Mouse (Mus musculus) neural tube, embryonic 15.5 days (tissue): ENCODE measurements around the gene Ldlr. TPM values are rescaled to one million over a fixed set of nuclear protein-coding genes. Genes with fewer than 3 reads are reported as not detected.

Source experiments
- ATAC-seq: fragments of 200-750 bp; cut with Nextera tagmentation; 2 replicates; pipeline ENCODE4 v1.8.0; 2017; ENCODE audit warnings: mild to moderate bottlenecking, moderate TSS enrichment, moderate library complexity; ENCODE audit not compliant: low FRiP score
- H3K27ac ChIP-seq: fragments of 300-500 bp; sonication (generic); replicated peaks from 2 replicates; pipeline ENCODE4 v1.5.1; 2015; ENCODE audit warnings: mild to moderate bottlenecking, inconsistent platforms
- H3K27me3 ChIP-seq: fragments of 300-500 bp; sonication (generic); replicated peaks from 2 replicates; pipeline ENCODE4 v1.6.1; 2015; ENCODE audit warnings: inconsistent platforms
- H3K36me3 ChIP-seq: fragments of 300-500 bp; sonication (generic); 2 replicates; pipeline ENCODE4 v1.6.1; 2015; ENCODE audit warnings: inconsistent platforms
- H3K4me1 ChIP-seq: fragments of 300-500 bp; sonication (generic); 2 replicates; pipeline ENCODE4 v1.6.1; 2015; ENCODE audit warnings: inconsistent platforms
- H3K4me2 ChIP-seq: fragments of 300-500 bp; sonication (generic); 2 replicates; pipeline ENCODE4 v1.6.1; 2015; ENCODE audit warnings: inconsistent platforms, mild to moderate bottlenecking, moderate library complexity
- H3K4me3 ChIP-seq: fragments of 300-500 bp; sonication (generic); replicated peaks from 2 replicates; pipeline ENCODE4 v1.5.1; 2015; ENCODE audit warnings: mild to moderate bottlenecking, inconsistent platforms
- H3K9ac ChIP-seq: fragments of 300-500 bp; sonication (generic); replicated peaks from 2 replicates; pipeline ENCODE4 v1.6.1; 2015; ENCODE audit warnings: mild to moderate bottlenecking, inconsistent platforms
- H3K9me3 ChIP-seq: fragments of 300-500 bp; sonication (generic); replicated peaks from 2 replicates; pipeline ENCODE4 v1.6.1; 2016; ENCODE audit warnings: inconsistent platforms
- WGBS: fragments of 180-500 bp; shearing (Covaris S2); methylation state at CpG from one replicate; pipeline ENCODE4 v1.1.7; 2015; ENCODE audit warnings: mixed read lengths; 5-methylcytosine and 5-hydroxymethylcytosine counted together
- polyA plus RNA-seq: library from polyadenylated mRNA; unstranded; fragments of >200 nt; fragmentation: Nextera tagmentation; extraction: Ambion mirVana; gene quantifications from 2 replicates; pipeline ENCODE4 v1.2.1, GENCODE M21; 2015

Ldlr gene
- polyA plus RNA-seq = 15.3 and 23.1 TPM in 2 replicates

- peaks cover 35% of the 10 kb centered on the region for H3K4me1 ChIP-seq
- H3K27me3 ChIP-seq = no peaks in the 10 kb centered on the region
- peak within 1 kb of the TSS; percentile 90 for H3K27ac ChIP-seq
- peak within 1 kb of the TSS; percentile 66 for H3K4me3 ChIP-seq
- under 1% methylated on average over 47 of the region's 47 CpGs for WGBS
- peak within 1 kb of the TSS; percentile 79 for H3K4me2 ChIP-seq
- H3K36me3 ChIP-seq = no peaks in the 10 kb centered on the region
- H3K9me3 ChIP-seq = no peaks in the 10 kb centered on the region
- H3K9ac ChIP-seq = peak within 1 kb of the TSS; percentile 65
- peak; percentile 89 for ATAC-seq
Observed at GRCm38 (mm10) chr9:21723377-21724146, at the start of gene Ldlr. TSS of gene Ldlr (plus strand) at chr9:21723483.

- no peaks in the 10 kb centered on the region for H3K9me3 ChIP-seq
Observed at GRCm38 (mm10) chr9:21677706-21678105, 45.6 kb upstream of the Ldlr start.

GRCm38 (mm10) chr9:21680448-21680847, 42.8 kb upstream of the Ldlr start:
- H3K4me1 ChIP-seq = no peaks in the 10 kb centered on the region
- H3K4me3 ChIP-seq = no peak overlapping the region
- ATAC-seq = no peak
- H3K9me3 ChIP-seq = no peaks in the 10 kb centered on the region
- H3K27ac ChIP-seq = no peak overlapping the region
- no peak overlapping the region for H3K4me2 ChIP-seq
- no peaks in the 10 kb centered on the region for H3K27me3 ChIP-seq
- H3K9ac ChIP-seq = no peak overlapping the region
- peaks cover 91% of the 10 kb centered on the region for H3K36me3 ChIP-seq
- 89% methylated on average over 4 of the region's 4 CpGs for WGBS

More at GRCm38 (mm10) chr9:21677706-21678105, 45.6 kb upstream of the Ldlr start:
- H3K36me3 ChIP-seq = peaks cover 91% of the 10 kb centered on the region
- no peak for ATAC-seq
- H3K27ac ChIP-seq = no peak overlapping the region
- no peak overlapping the region for H3K4me3 ChIP-seq
- H3K27me3 ChIP-seq = no peaks in the 10 kb centered on the region
- H3K4me1 ChIP-seq = no peaks in the 10 kb centered on the region
- H3K9ac ChIP-seq = no peak overlapping the region
- no peak overlapping the region for H3K4me2 ChIP-seq
- WGBS = 96% methylated on average over 17 of the region's 17 CpGs

GRCm38 (mm10) chr9:21682827-21683226, 40.5 kb upstream of the Ldlr start:
- Histone ChIP-seq H3K4me3 (no peak overlapping the region), H3K27ac (no peak overlapping the region), H3K4me1 (no peaks in the 10 kb centered on the region), H3K9me3 (no peaks in the 10 kb centered on the region), H3K27me3 (no peaks in the 10 kb centered on the region), H3K9ac (no peak overlapping the region), H3K4me2 (no peak overlapping the region), H3K36me3 (peaks cover 89% of the 10 kb centered on the region)
- ATAC-seq = no peak
- 88% methylated on average over 4 of the region's 4 CpGs for WGBS

GRCm38 (mm10) chr9:21683897-21684296, 39.4 kb upstream of the Ldlr start:
- H3K9me3 ChIP-seq = no peaks in the 10 kb centered on the region
- H3K4me3 ChIP-seq = no peak overlapping the region
- H3K9ac ChIP-seq = no peak overlapping the region
- no peaks in the 10 kb centered on the region for H3K27me3 ChIP-seq
- 91% methylated on average over 3 of the region's 3 CpGs for WGBS
- H3K4me1 ChIP-seq = no peaks in the 10 kb centered on the region
- H3K27ac ChIP-seq = no peak overlapping the region
- H3K36me3 ChIP-seq = peaks cover 89% of the 10 kb centered on the region
- ATAC-seq = no peak
- H3K4me2 ChIP-seq = no peak overlapping the region

GRCm38 (mm10) chr9:21688554-21688953, 34.7 kb upstream of the Ldlr start:
- ATAC-seq = no peak
- H3K4me2 ChIP-seq = no peak overlapping the region
- no peak overlapping the region for H3K4me3 ChIP-seq
- no peaks in the 10 kb centered on the region for H3K27me3 ChIP-seq
- 86% methylated on average over 7 of the region's 7 CpGs for WGBS
- no peak overlapping the region for H3K27ac ChIP-seq
- H3K4me1 ChIP-seq = no peaks in the 10 kb centered on the region
- peaks cover 87% of the 10 kb centered on the region for H3K36me3 ChIP-seq
- H3K9ac ChIP-seq = no peak overlapping the region
- no peaks in the 10 kb centered on the region for H3K9me3 ChIP-seq

GRCm38 (mm10) chr9:21690031-21690430, 33.3 kb upstream of the Ldlr start:
- peaks cover 85% of the 10 kb centered on the region for H3K36me3 ChIP-seq
- H3K27me3 ChIP-seq = no peaks in the 10 kb centered on the region
- no peak for ATAC-seq
- no peak overlapping the region for H3K27ac ChIP-seq
- no peak overlapping the region for H3K4me3 ChIP-seq
- H3K9me3 ChIP-seq = no peaks in the 10 kb centered on the region
- WGBS = 95% methylated on average over 3 of the region's 3 CpGs
- no peak overlapping the region for H3K4me2 ChIP-seq
- no peak overlapping the region for H3K9ac ChIP-seq
- H3K4me1 ChIP-seq = no peaks in the 10 kb centered on the region

GRCm38 (mm10) chr9:21691862-21692261, 31.4 kb upstream of the Ldlr start:
- no peak overlapping the region for H3K27ac ChIP-seq
- H3K4me3 ChIP-seq = no peak overlapping the region
- no peak overlapping the region for H3K4me2 ChIP-seq
- ATAC-seq = no peak
- no peaks in the 10 kb centered on the region for H3K9me3 ChIP-seq
- H3K36me3 ChIP-seq = peaks cover 82% of the 10 kb centered on the region
- no peaks in the 10 kb centered on the region for H3K27me3 ChIP-seq
- H3K9ac ChIP-seq = no peak overlapping the region
- WGBS = 53% methylated on average over 2 of the region's 2 CpGs
- no peaks in the 10 kb centered on the region for H3K4me1 ChIP-seq

- Histone ChIP-seq H3K9ac (no peak overlapping the region), H3K36me3 (peaks cover 82% of the 10 kb centered on the region), H3K4me1 (no peaks in the 10 kb centered on the region), H3K27ac (no peak overlapping the region), H3K9me3 (no peaks in the 10 kb centered on the region), H3K4me3 (no peak overlapping the region), H3K27me3 (no peaks in the 10 kb centered on the region), H3K4me2 (no peak overlapping the region)
- no peak for ATAC-seq
- WGBS = over 99% methylated on average over 4 of the region's 4 CpGs
Observed at GRCm38 (mm10) chr9:21692491-21692890, 30.8 kb upstream of the Ldlr start.

GRCm38 (mm10) chr9:21694071-21694470, 29.2 kb upstream of the Ldlr start:
- no peak overlapping the region for H3K9ac ChIP-seq
- H3K27me3 ChIP-seq = no peaks in the 10 kb centered on the region
- H3K4me2 ChIP-seq = no peak overlapping the region
- H3K4me1 ChIP-seq = no peaks in the 10 kb centered on the region
- H3K27ac ChIP-seq = no peak overlapping the region
- no peak for ATAC-seq
- H3K36me3 ChIP-seq = peaks cover 80% of the 10 kb centered on the region
- no peak overlapping the region for H3K4me3 ChIP-seq
- H3K9me3 ChIP-seq = no peaks in the 10 kb centered on the region

- H3K9ac ChIP-seq = no peak overlapping the region
- H3K36me3 ChIP-seq = peaks cover 82% of the 10 kb centered on the region
- H3K4me3 ChIP-seq = no peak overlapping the region
- no peak overlapping the region for H3K27ac ChIP-seq
- 91% methylated on average over 5 of the region's 5 CpGs for WGBS
- ATAC-seq = no peak
- H3K9me3 ChIP-seq = no peaks in the 10 kb centered on the region
- no peaks in the 10 kb centered on the region for H3K4me1 ChIP-seq
- no peaks in the 10 kb centered on the region for H3K27me3 ChIP-seq
- H3K4me2 ChIP-seq = no peak overlapping the region
Observed at GRCm38 (mm10) chr9:21695229-21695792, 28.0 kb upstream of the Ldlr start.

- Histone ChIP-seq H3K36me3 (peaks cover 87% of the 10 kb centered on the region), H3K27me3 (no peaks in the 10 kb centered on the region), H3K4me3 (no peak overlapping the region), H3K9me3 (no peaks in the 10 kb centered on the region), H3K9ac (no peak overlapping the region), H3K4me1 (no peaks in the 10 kb centered on the region), H3K4me2 (no peak overlapping the region), H3K27ac (no peak overlapping the region)
- ATAC-seq = no peak
- WGBS = 87% methylated on average over 6 of the region's 6 CpGs
Observed at GRCm38 (mm10) chr9:21697121-21697520, 26.2 kb upstream of the Ldlr start.
